In genomic region chr16:13255855-13256635, GRCm38 (mm10) we compare ENCODE assay signal across 8 mouse cellular contexts. TPM values are rescaled to one million over a fixed set of nuclear protein-coding genes. Genes with fewer than 3 reads are reported as not detected.
DNase-seq lines count a peak whose midpoint lies in the region; ATAC-seq and TF ChIP-seq lines count a peak whose summit lies in the region.

Mrtfb (plus strand) TSS chr16:13256481.

- H3K4me2 ChIP-seq in heart, embryonic 13.5 days: peak within 1 kb of the TSS; percentile 91
- peak within 1 kb of the TSS; percentile 90 for H3K4me2 ChIP-seq in kidney, postnatal 0 days (ENCODE audit: low read length)
- H3K4me2 ChIP-seq in liver, embryonic 11.5 days: peak within 1 kb of the TSS; percentile 98
- peak within 1 kb of the TSS; percentile 87 for H3K4me2 ChIP-seq in myocyte (ENCODE audit: low read depth)

- peak within 1 kb of the TSS; percentile 62 for H3ac ChIP-seq in myocyte (ENCODE audit: control insufficient read depth, insufficient read length)

- peak; percentile 90 for ATAC-seq in CD4-positive, CD25-positive, alpha-beta regulatory T cell, adult 4 months
- peak; percentile 85 for ATAC-seq in erythroid progenitor cell, adult 5-6 weeks (replicated peaks; ENCODE audit: low FRiP score, poor library complexity, severe bottlenecking)
- ATAC-seq in heart, embryonic 13.5 days (ENCODE audit: extremely low read depth, insufficient number of reproducible peaks, low FRiP score, low TSS enrichment): peak; percentile 76
- ATAC-seq in kidney, postnatal 0 days (replicated peaks; ENCODE audit: low FRiP score, low read depth): peak; percentile 90
- peak; percentile 89 for ATAC-seq in liver, embryonic 11.5 days (replicated peaks; ENCODE audit: low FRiP score)

- peak; percentile 89 for TF ChIP-seq POLR2A in myocyte (IDR thresholded peaks at IDR 0.05; ENCODE audit: insufficient read length, low read depth)

- no peaks in the 10 kb centered on the region for H3K9me3 ChIP-seq in heart, embryonic 13.5 days
- no peaks in the 10 kb centered on the region for H3K9me3 ChIP-seq in kidney, postnatal 0 days (replicated peaks; ENCODE audit: low read length)
- no peaks in the 10 kb centered on the region for H3K9me3 ChIP-seq in liver, embryonic 11.5 days (ENCODE audit: control insufficient read depth, low read length)

- H3K27me3 ChIP-seq in heart, embryonic 13.5 days (replicated peaks): no peaks in the 10 kb centered on the region
- no peaks in the 10 kb centered on the region for H3K27me3 ChIP-seq in kidney, postnatal 0 days (ENCODE audit: insufficient read depth, low read length)
- H3K27me3 ChIP-seq in liver, embryonic 11.5 days (replicated peaks; ENCODE audit: control insufficient read depth, insufficient read depth, low read length): no peaks in the 10 kb centered on the region; the same call in 1 of the 2 replicates
- H3K27me3 ChIP-seq in myocyte (ENCODE audit: control insufficient read depth, insufficient read depth, insufficient read length): no peaks in the 10 kb centered on the region

- H3K4me1 ChIP-seq in brown adipose tissue, adult 24 weeks (ENCODE audit: control insufficient read depth, insufficient read depth, insufficient read length, low read length): peaks cover 7% of the 10 kb centered on the region
- peaks cover 39% of the 10 kb centered on the region for H3K4me1 ChIP-seq in heart, embryonic 13.5 days
- H3K4me1 ChIP-seq in kidney, postnatal 0 days (replicated peaks; ENCODE audit: insufficient read depth, low read length): 0 out of 2 replicates have a peak, but pooled peaks cover 4% of the 10 kb centered on the region
- H3K4me1 ChIP-seq in liver, embryonic 11.5 days (replicated peaks; ENCODE audit: control insufficient read depth, insufficient read depth, low read length): peaks cover 7% of the 10 kb centered on the region; the same call in 1 of the 2 replicates

- WGBS in heart, embryonic 13.5 days: 1% methylated on average over 46 of the region's 56 CpGs
- WGBS in kidney, postnatal 0 days: 2% methylated on average over 52 of the region's 56 CpGs
- 1% methylated on average over 55 of the region's 56 CpGs for WGBS in liver, embryonic 11.5 days

- H3K36me3 ChIP-seq in heart, embryonic 13.5 days: no peaks in the 10 kb centered on the region
- H3K36me3 ChIP-seq in kidney, postnatal 0 days (ENCODE audit: insufficient read depth, low read length): no peaks in the 10 kb centered on the region
- no peaks in the 10 kb centered on the region for H3K36me3 ChIP-seq in liver, embryonic 11.5 days (ENCODE audit: control insufficient read depth, insufficient read depth, low read length)
- no peaks in the 10 kb centered on the region for H3K36me3 ChIP-seq in myocyte (ENCODE audit: control insufficient read depth, insufficient read depth)

- peak within 1 kb of the TSS; percentile 96 for H3K4me3 ChIP-seq in brown adipose tissue, adult 24 weeks (ENCODE audit: insufficient read depth, low read depth, low read length)
- H3K4me3 ChIP-seq in heart, embryonic 13.5 days: peak within 1 kb of the TSS; percentile 93
- peak within 1 kb of the TSS; percentile 95 for H3K4me3 ChIP-seq in kidney, postnatal 0 days (replicated peaks; ENCODE audit: low read depth, low read length)
- H3K4me3 ChIP-seq in liver, embryonic 11.5 days (ENCODE audit: low read depth, low read length): peak within 1 kb of the TSS; percentile 82
- peak within 1 kb of the TSS; percentile 59 for H3K4me3 ChIP-seq in myocyte

- H3K9ac ChIP-seq in heart, embryonic 13.5 days: peak within 1 kb of the TSS; percentile 93
- peak within 1 kb of the TSS; percentile 98 for H3K9ac ChIP-seq in kidney, postnatal 0 days (ENCODE audit: low read depth, low read length)
- peak within 1 kb of the TSS; percentile 80 for H3K9ac ChIP-seq in liver, embryonic 11.5 days (ENCODE audit: low read depth, low read length)

- TF ChIP-seq CTCF in kidney, postnatal 0 days (IDR thresholded peaks at IDR 0.05; ENCODE audit: low read depth): no peak

- DNase-seq in kidney, postnatal 0 days (ENCODE audit: low spot score): peak; percentile 92
- DNase-seq in liver, embryonic 11.5 days (ENCODE audit: low spot score): peak; percentile 89
- DNase-seq in spleen, postnatal 4 days (ENCODE audit: low spot score in 2 of 2): peak; percentile 87 to 96

- peaks cover 39% of the 10 kb centered on the region for H3K79me2 ChIP-seq in myocyte (ENCODE audit: control insufficient read depth, insufficient read depth)

- H3K27ac ChIP-seq in brown adipose tissue, adult 24 weeks (replicated peaks; ENCODE audit: low read depth, low read length): peak within 1 kb of the TSS; percentile 92
- H3K27ac ChIP-seq in heart, embryonic 13.5 days (replicated peaks): peak within 1 kb of the TSS; percentile 81
- peak within 1 kb of the TSS; percentile 93 for H3K27ac ChIP-seq in kidney, postnatal 0 days
- peak within 1 kb of the TSS; percentile 39 for H3K27ac ChIP-seq in liver, embryonic 11.5 days (ENCODE audit: low read depth, low read length)

TF ChIP-seq in myocyte, 11 proteins besides CTCF, POLR2A, EP300 and RAD21:
- TF ChIP-seq TCF12 (IDR thresholded peaks at IDR 0.05; ENCODE audit: insufficient read depth, poor library complexity, severe bottlenecking) (no peak), TCF3 (IDR thresholded peaks at IDR 0.05; ENCODE audit: insufficient read length, low read depth) (no peak), REST (IDR thresholded peaks at IDR 0.05; ENCODE audit: insufficient read depth, insufficient read length) (no peak), POLR2AphosphoS2 (IDR thresholded peaks at IDR 0.05; ENCODE audit: insufficient read length, low read depth) (peak; percentile 83), CEBPB (IDR thresholded peaks at IDR 0.05; ENCODE audit: insufficient read depth, poor library complexity, severe bottlenecking) (no peak)

RNA-seq across cellular contexts. Expression of gene Mrtfb, which starts in this region (rescaled TPM):
- 10 to 100 TPM; 13.7 to 15.7 TPM for polyA plus RNA-seq in CD4-positive, CD25-positive, alpha-beta regulatory T cell, adult 4 months (2017; shearing (Covaris generic))
- polyA plus RNA-seq in brown adipose tissue, adult 24 weeks (2012; ENCODE audit: insufficient read depth, insufficient read length, missing spikeins): 7.1 and 8.3 TPM in 2 replicates
- 2.5 and 4.6 TPM in 2 replicates for total RNA-seq in erythroid progenitor cell, adult 5-6 weeks (2015; ENCODE audit: low replicate concordance)
- total RNA-seq in erythroid progenitor cell, adult 5-6 weeks (2017; ENCODE audit: low replicate concordance): 1.1 and 1.2 TPM in 2 replicates
- 12.4 and 13.1 TPM in 2 replicates for polyA plus RNA-seq in heart, embryonic 13.5 days (2015; fragmentation: Nextera tagmentation; extraction: Ambion mirVana)
- 17.5 and 19.8 TPM in 2 replicates for polyA plus RNA-seq in kidney, postnatal 0 days (2015; fragmentation: Nextera tagmentation; extraction: Ambion mirVana)
- polyA plus RNA-seq in liver, embryonic 11.5 days (2014; fragmentation: Nextera tagmentation; extraction: Ambion mirVana): 12.1 and 14.8 TPM in 2 replicates
- 5.2 TPM for polyA plus RNA-seq in myocyte (2012; fragmentation: generic; extraction: Trizol)

Comparison
In these comparisons a context has a peak if more than half of its experiments do, and no peak if none do; other contexts are left out.
1. Peak in every context shown above with its lines: DNase-seq, ATAC-seq, H3K4me3 ChIP-seq and H3K27ac ChIP-seq.
2. H3K27ac ChIP-seq: peak in every context shown above with its lines; median percentile 93 in kidney, postnatal 0 days; 92 in brown adipose tissue, adult 24 weeks; 81 in heart, embryonic 13.5 days; 39 in liver, embryonic 11.5 days.